Mouse (Mus musculus): ENCODE measurements around the gene Entpd2.

Entpd2 gene

DNA sequence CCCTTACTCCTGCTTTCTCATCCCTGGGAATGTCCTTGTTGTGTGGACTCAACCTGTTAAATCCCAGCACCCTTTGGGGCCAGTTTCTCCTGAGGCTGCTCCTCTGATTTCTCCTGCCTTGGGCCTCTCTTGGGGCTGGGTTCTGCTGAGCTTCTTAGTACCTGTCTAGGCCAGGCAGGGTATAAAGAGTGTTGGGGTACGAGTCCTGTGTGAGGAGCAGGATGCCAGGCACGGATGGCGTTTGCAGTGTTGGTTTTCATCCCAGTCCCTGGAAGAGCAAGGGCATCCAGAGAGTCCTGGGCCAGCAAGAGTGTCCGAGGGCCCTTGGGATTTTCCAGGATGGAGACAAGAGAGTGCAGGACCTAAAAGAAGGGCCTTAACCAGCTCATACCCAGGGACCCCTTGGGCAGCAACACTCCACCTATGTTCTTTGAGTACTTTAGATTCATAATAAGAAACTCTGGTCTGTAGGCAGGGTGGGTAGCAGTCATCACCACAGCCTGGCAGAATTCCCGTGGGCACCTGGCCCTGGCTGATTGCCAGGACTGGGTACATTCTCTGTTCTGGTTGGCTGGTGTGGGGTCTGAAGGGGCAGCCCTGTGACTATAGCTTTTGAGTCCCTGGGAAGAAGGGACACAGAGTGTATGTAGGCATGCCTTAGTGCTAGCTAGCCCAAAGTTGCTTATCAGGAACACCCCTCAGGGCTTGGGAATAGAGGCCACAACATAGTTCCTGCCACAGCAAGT is 33.9 kb downstream of the Entpd2 start:
- no peak for DNase-seq (ENCODE audit: low read depth, low spot score)

DNA sequence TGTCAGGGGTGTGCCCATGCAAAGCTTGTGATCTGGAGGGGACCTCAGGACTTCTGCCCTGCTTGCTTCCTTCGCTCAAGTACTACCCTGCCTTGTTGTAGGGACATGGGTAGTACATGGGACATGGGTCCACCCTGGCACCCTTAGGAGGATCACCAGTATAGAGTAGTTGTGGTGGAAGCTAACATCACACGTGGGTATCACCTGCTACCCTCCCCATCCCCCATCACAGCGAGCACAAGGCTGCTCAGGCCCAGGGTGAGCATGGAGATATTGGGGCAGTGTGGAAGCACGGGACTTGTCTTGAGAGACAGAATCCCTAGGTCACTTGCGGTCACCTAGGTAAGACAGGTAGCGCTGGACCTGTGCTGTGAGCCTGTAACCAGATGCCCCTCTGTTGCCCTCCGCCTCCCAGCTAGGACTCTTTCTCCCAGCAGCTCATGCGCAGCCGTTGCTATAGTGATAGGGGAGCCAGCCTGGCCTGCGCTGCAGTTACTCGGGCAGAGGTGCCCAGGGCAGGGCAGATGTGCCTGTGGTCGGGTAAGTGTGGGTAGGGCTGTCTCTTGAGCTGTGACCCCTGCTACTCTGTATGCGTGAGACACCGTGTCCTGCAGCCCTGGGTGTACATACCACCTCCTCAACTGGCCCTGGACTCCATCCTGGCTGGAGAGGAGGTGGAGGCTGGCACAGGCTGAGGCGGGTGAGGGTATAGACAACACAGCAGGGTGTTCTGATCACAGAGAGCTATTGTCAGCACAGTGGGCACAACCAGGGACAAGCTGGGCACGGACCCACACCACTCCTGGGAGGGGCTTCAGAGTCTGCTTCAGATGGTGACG is 34.9 kb downstream of the Entpd2 start:
- DNase-seq (ENCODE audit: low read depth, low spot score): no peak

DNA sequence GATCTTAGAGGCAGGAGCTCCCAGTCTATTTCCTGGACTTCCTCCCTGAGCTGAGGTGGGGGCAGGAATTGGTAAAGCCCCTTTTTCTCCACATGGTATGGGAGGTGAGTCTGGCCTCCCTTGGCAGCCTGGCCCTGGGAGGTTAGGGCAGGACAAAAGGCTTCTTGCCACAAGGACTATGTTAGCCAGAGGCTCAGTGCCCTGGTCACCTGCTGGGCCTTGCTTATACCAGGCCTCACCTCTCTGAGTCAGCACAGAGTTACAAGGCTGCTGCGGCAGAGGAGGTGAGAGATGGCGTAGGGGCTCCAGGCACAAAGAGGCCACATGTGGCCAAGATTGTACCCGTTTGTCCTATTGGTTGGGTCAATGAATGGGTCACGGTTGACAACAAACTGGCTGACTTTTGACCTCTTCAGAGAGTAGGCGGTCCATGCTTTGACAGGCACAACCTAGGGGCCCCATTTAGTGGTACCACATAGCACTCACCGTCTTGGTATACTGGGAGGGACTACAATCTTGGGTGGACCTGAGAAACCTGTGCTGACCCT is 35.7 kb downstream of the Entpd2 start:
- DNase-seq (ENCODE audit: low read depth, low spot score): no peak

DNA sequence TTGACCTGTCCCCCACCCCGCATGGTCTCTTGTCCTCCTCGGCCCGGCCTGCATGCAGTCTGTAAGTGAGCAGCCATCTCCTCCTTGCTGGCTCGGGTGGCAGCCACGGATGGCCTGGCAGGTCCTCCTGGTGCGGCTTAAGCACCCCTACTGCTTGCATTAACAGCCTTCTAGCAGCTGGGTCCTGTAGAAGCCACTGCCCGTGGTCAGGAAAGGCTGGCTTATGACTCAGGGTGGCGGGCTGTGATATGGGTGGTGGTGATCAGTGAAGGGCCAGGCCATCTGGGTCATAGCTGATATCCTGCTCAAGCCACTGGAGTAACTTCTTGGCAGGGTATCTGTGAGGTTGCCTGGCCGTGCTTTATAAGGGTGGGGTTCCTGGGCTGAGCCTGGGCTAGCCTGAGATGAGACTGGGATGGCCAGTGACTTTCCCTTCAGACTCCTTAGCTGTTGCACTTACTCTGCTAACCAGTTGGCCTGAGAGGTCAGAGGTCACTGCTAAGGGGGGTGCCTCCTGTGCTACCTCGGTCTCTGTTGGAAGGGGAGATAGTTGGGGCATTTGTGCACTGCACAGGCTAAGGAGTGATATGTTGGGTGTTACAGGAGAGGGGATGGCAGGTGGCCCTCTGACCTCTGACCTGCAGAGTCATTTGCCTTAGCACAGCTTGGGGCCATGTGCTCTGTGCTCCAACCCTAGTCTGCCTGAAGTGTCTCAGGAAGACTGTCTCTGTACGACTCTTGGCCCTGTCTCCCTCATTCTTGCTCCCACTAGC is 36.8 kb downstream of the Entpd2 start:
- DNase-seq (ENCODE audit: low read depth, low spot score): no peak

DNA sequence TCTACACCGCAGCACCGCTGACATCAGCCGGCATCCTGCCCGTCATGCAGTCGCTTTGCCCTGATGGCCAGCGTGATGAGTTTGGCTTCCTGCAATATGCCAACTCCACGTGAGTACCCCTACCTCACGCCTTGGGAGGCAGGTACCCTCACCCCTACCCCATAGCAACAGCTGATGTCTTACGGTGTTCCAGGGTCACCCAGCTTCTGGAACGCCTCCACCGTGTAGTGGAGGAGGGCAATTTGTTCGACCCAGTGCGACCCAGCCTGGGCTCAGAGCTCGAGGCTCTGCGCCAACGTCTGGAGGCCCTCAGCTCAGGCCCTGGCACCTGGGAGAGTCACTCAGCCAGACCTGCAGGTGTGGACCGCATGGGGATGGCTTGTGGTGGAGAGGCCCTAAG is 37.4 kb downstream of the Entpd2 start:
- DNase-seq (ENCODE audit: low read depth, low spot score): no peak

DNA sequence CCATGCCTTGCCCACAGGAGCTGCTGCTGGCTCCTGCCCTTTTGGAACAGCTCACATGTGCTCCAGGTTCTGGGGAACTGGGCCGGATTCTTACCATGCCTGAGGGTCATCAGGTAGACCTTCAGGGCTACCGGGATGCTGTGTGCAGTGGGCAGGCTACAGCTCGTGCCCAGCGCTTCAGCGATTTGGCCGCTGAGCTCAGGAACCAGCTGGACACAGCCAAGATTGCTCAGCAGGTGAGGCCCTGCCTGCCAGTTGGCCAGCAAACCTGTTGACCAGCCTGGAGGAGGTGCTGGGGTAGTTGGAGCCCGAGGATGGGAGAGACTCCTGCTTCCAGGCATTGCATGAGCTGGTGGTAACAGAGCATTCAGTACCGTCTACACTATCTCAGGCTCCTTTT is 38.6 kb downstream of the Entpd2 start:
- no peak for DNase-seq (ENCODE audit: low read depth, low spot score)

DNA sequence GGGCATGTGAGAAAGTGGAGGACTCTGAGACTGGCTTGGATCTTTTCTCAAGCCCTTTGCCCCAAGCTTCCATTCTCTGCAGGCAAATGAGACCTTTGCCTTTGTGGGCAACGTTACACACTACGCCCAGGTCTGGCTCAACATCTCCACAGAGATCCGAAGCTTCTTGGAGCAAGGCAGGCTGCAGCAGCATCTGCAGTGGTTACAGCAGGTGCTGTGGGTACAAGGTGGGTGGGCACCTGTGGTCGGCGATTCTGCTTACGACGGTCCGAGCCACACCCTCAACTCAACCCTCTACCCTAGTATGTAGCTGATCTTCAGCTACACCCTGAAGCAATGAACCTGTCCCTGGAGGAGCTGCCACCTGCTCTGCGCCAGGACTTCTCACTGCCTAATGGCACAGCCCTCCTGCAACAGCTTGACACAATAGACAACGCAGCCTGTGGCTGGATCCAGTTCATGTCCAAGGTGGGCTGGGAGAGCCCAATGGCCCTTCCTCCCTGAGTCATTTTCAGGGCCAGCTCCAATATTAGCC is 40.7 kb downstream of the Entpd2 start:
- DNase-seq (ENCODE audit: low read depth, low spot score): no peak

DNA sequence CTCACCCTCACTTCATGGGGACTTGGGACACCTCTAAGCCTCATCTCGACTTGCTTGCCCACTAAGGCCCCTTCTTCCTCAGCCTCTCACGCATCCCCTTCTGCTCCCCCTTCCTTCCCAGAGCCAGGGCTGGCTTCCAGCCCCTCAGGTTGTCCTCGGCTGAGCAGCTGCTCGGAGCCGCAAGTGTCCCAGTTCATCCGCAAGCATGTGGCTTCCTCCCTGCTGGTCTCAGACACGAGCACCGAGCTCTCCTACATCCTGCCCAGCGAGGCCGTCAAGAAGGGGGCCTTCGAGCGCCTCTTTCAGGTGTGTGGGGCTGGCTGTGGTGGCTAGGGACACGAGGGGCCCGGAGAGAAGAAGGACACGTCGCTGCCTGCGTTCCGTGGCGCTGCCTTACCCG is 45.4 kb downstream of the Entpd2 start:
- no peak for DNase-seq (ENCODE audit: low read depth, low spot score)

DNA sequence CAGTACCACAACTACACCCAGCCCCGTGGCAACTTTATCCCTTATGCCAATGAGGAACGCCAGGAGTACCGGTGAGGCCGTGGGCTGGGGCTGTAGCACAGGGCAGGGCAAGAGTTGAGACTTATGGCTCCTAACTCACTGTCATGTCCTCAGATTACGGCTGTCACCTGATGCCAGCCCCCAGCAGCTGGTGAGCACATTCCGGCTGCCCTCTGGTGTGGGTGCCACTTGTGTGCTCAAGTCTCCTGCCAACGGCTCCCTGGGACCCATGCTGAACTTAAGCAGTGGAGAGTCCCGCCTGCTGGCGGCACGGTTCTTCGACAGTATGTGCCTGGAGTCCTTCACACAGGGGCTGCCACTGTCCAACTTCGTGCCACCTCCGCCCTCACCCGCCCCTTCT is 47.0 kb downstream of the Entpd2 start:
- DNase-seq (ENCODE audit: low read depth, low spot score): no peak

All from telencephalon, adult 2 months (tissue).